Mouse (Mus musculus): ENCODE data around the gene Olfr698.

- TF ChIP-seq POLR2A (IDR thresholded peaks at IDR 0.05; ENCODE audit: low read depth, low read length) = no peak
- no peak for TF ChIP-seq CTCF (IDR thresholded peaks at IDR 0.05; ENCODE audit: borderline replicate concordance, insufficient read depth, low read length)
Measured at GRCm38 (mm10) chr7:106733717-106734116, 21.5 kb downstream of the Olfr698 start.
